Mouse (Mus musculus) forebrain, embryonic 15.5 days (tissue): ENCODE measurements around the gene Tmem222. TPM values are rescaled to one million over a fixed set of nuclear protein-coding genes. Genes with fewer than 3 reads are reported as not detected.
A peak's percentile ranks its signal among the peaks of the same experiment; 100 is the strongest.

Source experiments
- ATAC-seq: fragments of 200-750 bp; cut with Nextera tagmentation; replicated peaks from 2 replicates; pipeline ENCODE4 v1.8.0; 2017; ENCODE audit warnings: mild to moderate bottlenecking, moderate TSS enrichment, moderate library complexity
- H3K27ac ChIP-seq: fragments of 300-500 bp; sonication (generic); replicated peaks from 2 replicates; pipeline ENCODE4 v1.5.1; 2015; ENCODE audit warnings: mild to moderate bottlenecking, inconsistent platforms
- H3K27me3 ChIP-seq: fragments of 300-500 bp; sonication (generic); 2 replicates; pipeline ENCODE4 v1.6.1; 2015; ENCODE audit warnings: inconsistent platforms
- H3K36me3 ChIP-seq: fragments of 300-500 bp; sonication (generic); 2 replicates; pipeline ENCODE4 v1.6.1; 2015; ENCODE audit warnings: mild to moderate bottlenecking, inconsistent platforms
- H3K4me1 ChIP-seq: fragments of 300-500 bp; sonication (generic); 2 replicates; pipeline ENCODE4 v1.6.1; 2015; ENCODE audit warnings: inconsistent platforms
- H3K4me2 ChIP-seq: fragments of 300-500 bp; sonication (generic); replicated peaks from 2 replicates; pipeline ENCODE4 v1.6.1; 2015; ENCODE audit warnings: mild to moderate bottlenecking, inconsistent platforms
- H3K4me3 ChIP-seq: fragments of 300-500 bp; sonication (generic); 2 replicates; pipeline ENCODE4 v1.5.1; 2015; ENCODE audit warnings: mild to moderate bottlenecking, inconsistent platforms
- H3K9ac ChIP-seq: fragments of 300-500 bp; sonication (generic); replicated peaks from 2 replicates; pipeline ENCODE4 v1.6.1; 2015; ENCODE audit warnings: mild to moderate bottlenecking, inconsistent platforms
- H3K9me3 ChIP-seq: fragments of 300-500 bp; sonication (generic); 2 replicates; pipeline ENCODE4 v1.6.1; 2016; ENCODE audit warnings: inconsistent platforms
- WGBS: fragments of 180-500 bp; shearing (Covaris S2); methylation state at CpG from one replicate; pipeline ENCODE4 v1.1.7; 2015; ENCODE audit warnings: mixed read lengths; 5-methylcytosine and 5-hydroxymethylcytosine counted together
- polyA plus RNA-seq: library from polyadenylated mRNA; unstranded; fragments of >200 nt; fragmentation: Nextera tagmentation; extraction: Ambion mirVana; gene quantifications from 2 replicates; pipeline ENCODE4 v1.2.1, GENCODE M21; 2015

The Tmem222 gene
- polyA plus RNA-seq, 1 experiment from 2014 or later, result 112 TPM

DNA sequence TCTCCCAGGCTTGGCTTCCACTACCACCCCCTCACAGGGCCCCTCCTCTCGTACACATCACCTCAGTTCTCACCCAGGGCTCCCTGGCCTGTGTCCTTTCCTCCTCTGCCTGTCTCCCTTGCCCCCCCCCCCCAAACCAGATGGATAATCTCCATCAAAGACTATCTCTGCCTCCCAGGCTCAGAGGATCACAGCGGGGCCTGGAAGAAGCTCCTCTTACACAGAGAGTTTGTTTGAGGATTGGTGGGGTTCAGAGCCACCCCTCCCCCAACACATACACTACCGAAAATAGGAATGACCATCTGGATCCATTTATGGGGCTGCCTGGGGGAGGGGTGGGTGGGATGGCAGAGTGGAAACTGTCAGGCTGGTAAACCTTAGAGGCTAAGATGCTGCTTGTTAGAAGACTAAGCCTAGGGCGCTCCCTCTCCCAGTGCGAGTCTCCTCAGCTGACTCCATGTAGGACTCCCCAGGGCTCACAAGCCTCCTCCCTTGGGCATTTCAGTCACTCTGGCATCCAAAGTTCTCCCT, 4.4 kb upstream of the Tmem222 start:
- peak overlapping the region; percentile 77 for H3K27ac ChIP-seq
- no peak for ATAC-seq
- no peak overlapping the region for H3K4me3 ChIP-seq
- 32% methylated on average over 5 of the region's 5 CpGs for WGBS
- H3K9me3 ChIP-seq, result no peaks in the 10 kb centered on the region
- H3K4me2 ChIP-seq, result no peak overlapping the region; the same call in 1 of the 2 replicates
- H3K27me3 ChIP-seq, result no peaks in the 10 kb centered on the region
- no peak overlapping the region for H3K9ac ChIP-seq
- H3K4me1 ChIP-seq, result peaks cover 28% of the 10 kb centered on the region
- H3K36me3 ChIP-seq, result no peaks in the 10 kb centered on the region

DNA sequence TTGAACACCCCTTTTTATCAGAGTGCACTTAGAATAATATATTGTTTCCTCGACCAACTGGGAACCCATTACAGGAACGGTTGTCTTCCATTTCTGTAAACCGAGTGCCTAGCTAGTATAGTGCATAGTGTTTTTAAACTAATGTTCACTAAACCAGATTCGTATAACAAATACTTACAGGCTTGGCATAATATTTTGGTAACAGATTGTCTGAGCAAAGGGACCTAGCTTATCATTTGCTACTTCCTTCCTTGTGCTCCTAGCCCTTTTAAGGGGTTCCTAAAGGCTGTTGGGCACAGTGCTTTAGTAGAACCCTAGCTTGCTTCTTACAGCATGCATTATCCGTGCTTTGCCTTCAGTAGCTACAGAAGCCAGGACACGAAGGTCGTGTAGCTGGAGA, 3.9 kb upstream of the Tmem222 start:
- peak overlapping the region; percentile 77 for H3K27ac ChIP-seq
- no peaks in the 10 kb centered on the region for H3K9me3 ChIP-seq
- 38% methylated on average over 7 of the region's 7 CpGs for WGBS
- no peaks in the 10 kb centered on the region for H3K27me3 ChIP-seq
- no peak overlapping the region for H3K4me3 ChIP-seq
- no peak for ATAC-seq
- no peak overlapping the region for H3K9ac ChIP-seq
- no peaks in the 10 kb centered on the region for H3K36me3 ChIP-seq
- H3K4me1 ChIP-seq, result peaks cover 33% of the 10 kb centered on the region
- H3K4me2 ChIP-seq, result no peak overlapping the region

DNA sequence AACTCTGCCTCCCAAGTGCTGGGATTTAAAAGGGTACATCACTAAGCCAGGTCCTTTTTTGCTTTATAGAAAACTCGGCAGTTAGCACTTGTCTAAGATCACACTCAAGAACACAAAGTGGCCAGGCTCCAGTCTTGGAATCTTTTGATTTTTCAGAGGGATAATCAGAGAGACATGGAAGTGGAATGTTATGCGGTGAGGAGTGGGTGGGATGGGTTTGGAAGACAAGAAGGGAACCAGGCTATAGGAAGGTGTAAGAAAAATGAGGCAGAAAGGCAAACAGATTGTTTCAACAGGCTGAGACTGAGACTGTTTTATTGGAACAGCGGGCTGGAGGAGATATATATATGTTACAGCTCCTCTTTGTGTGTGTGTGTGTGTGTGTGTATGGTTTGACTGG, 890 bp upstream of the Tmem222 start:
- no peak for ATAC-seq
- Histone ChIP-seq H3K4me2 (peak overlapping the region; percentile 57), H3K4me1 (peaks cover 44% of the 10 kb centered on the region), H3K27ac (peak overlapping the region; percentile 91), H3K9ac (peak overlapping the region; percentile 78; the same call in 1 of the 2 replicates), H3K36me3 (0 out of 2 replicates have a peak, but pooled peaks cover 2% of the 10 kb centered on the region), H3K9me3 (no peaks in the 10 kb centered on the region), H3K4me3 (peak overlapping the region; percentile 60), H3K27me3 (no peaks in the 10 kb centered on the region)
- WGBS, result 89% methylated on average over 3 of the region's 3 CpGs

DNA sequence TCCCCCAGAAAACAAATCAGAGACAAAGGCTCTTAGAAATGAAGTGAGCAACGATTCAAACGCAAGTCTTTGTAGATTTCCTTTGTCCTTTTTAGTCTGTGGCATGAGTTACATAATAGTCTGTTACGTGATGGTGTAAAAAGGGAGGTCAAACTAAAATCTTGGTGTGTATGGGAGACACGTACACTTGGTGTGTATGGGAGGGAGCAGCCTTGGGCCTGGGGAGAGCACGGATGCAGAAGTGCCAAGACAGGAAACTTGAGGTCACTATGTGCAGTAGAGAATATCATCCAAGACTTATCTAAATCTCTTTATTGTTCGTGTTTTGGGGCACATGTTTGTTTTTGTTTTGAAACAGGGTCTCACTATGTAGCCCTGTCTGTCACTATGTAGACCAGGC, 475 bp upstream of the Tmem222 start:
- H3K4me1 ChIP-seq, result peaks cover 44% of the 10 kb centered on the region
- ATAC-seq, result peak; percentile 30; the same call in 1 of the 2 replicates
- H3K4me3 ChIP-seq, result peak overlapping the region; percentile 60
- H3K9ac ChIP-seq, result peak overlapping the region; percentile 78
- H3K9me3 ChIP-seq, result no peaks in the 10 kb centered on the region
- H3K36me3 ChIP-seq, result 0 out of 2 replicates have a peak, but pooled peaks cover 2% of the 10 kb centered on the region
- 27% methylated on average over 6 of the region's 6 CpGs for WGBS
- peak overlapping the region; percentile 57 for H3K4me2 ChIP-seq
- H3K27ac ChIP-seq, result peak overlapping the region; percentile 91
- no peaks in the 10 kb centered on the region for H3K27me3 ChIP-seq

DNA sequence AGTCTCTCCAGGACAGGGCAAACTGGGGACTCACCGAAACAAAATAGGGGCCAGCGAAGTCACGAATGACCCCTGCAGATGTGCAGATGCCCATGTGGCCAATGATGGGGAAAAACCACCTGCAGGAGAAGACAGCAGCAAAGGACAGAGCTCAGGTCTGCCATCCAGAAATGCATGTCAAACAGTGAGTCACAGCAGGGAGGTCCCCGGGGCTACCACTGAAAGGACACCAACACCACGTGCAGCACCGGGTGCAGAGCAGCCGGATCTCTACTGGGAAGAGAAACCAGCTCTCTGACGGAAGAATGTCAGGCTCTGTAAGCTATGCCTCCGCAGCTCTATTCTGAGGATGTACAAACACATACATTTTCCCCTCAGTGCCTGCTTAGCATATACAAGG, 6.7 kb downstream of the Tmem222 start:
- WGBS, result 94% methylated on average over 9 of the region's 9 CpGs
- H3K27me3 ChIP-seq, result no peaks in the 10 kb centered on the region
- H3K36me3 ChIP-seq, result peaks cover 36% of the 10 kb centered on the region
- no peak overlapping the region for H3K9ac ChIP-seq
- no peak overlapping the region for H3K27ac ChIP-seq
- peaks cover 6% of the 10 kb centered on the region for H3K4me1 ChIP-seq
- H3K4me3 ChIP-seq, result no peak overlapping the region
- ATAC-seq, result no peak
- H3K4me2 ChIP-seq, result no peak overlapping the region
- no peaks in the 10 kb centered on the region for H3K9me3 ChIP-seq

DNA sequence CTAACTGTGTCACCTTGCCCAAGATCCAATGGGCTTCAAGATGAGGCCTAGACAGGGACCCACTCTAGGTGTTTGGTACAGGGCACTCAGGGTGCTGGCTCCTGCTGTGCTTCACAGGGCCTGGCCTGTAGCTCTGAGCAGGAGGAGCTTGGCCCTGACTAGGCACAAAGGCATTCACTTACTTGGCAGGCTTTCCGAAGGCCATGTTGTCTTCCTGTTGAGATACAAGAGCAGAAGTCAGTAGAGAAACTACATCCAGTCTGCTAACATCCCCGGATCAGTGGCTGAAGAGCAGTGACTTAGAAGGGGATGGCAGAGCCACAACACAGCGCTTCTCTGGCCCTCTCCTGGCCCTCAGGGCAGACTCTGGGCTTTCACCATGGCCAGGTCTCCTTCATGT, 8.0 kb downstream of the Tmem222 start:
- H3K27ac ChIP-seq, result no peak overlapping the region
- H3K4me2 ChIP-seq, result no peak overlapping the region
- no peaks in the 10 kb centered on the region for H3K4me1 ChIP-seq
- peaks cover 49% of the 10 kb centered on the region for H3K36me3 ChIP-seq
- no peak overlapping the region for H3K9ac ChIP-seq
- no peak for ATAC-seq
- 94% methylated on average over 3 of the region's 3 CpGs for WGBS
- H3K4me3 ChIP-seq, result no peak overlapping the region
- H3K9me3 ChIP-seq, result no peaks in the 10 kb centered on the region
- no peaks in the 10 kb centered on the region for H3K27me3 ChIP-seq

DNA sequence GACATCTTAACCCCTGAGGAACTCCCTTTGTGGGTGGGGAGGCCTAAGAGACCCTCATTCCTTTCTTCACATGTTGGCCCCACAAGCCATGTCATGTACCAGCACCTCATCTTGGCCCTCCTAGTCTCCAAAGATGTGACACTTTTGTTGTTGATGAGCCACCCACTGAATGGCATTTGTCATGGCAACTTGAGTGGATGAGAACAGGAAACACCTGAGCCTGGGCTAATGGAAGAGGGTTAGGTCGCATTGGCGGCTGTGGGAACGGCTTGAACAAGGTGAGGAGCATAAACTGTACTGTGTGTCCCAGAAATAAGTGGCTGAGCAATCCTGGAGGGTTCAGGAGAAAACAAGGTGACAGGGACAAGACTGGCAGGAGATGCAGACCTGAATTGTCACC, 8.7 kb downstream of the Tmem222 start:
- Histone ChIP-seq H3K9ac (no peak overlapping the region), H3K9me3 (no peaks in the 10 kb centered on the region), H3K4me1 (no peaks in the 10 kb centered on the region), H3K27ac (no peak overlapping the region), H3K4me2 (no peak overlapping the region), H3K4me3 (no peak overlapping the region), H3K36me3 (peaks cover 54% of the 10 kb centered on the region), H3K27me3 (no peaks in the 10 kb centered on the region)
- ATAC-seq, result no peak
- 94% methylated on average over 3 of the region's 3 CpGs for WGBS

DNA sequence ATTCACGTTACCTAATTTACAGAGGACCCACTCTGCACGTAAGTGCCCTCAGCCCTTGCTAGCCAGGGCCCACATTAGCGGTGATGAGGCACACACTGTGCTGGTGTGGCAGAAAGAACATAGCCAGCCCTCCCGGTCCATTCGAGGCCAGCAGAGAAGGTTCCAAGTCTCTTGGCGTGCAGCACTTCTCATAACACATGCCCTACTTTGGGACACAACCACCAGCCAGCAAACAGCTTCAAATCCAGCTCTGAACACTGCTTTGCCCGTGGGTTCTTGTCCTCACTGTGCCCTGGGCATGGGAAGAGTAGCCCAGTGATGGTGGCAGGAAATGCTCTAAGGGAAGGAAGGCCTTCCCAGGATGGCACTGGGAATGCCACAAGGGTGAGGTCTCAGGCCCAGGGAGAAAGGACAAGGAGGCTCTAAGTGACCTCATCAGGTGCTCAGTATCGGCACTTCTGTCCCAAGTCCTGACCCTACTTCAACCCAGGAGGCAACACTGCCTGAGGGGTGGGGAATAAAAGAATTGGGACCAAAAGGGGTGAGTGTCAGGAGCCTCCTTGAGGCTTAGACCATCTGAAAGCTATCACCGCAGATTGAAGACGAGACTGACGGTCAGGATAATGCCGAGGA, 11.2 kb downstream of the Tmem222 start:
- H3K4me3 ChIP-seq, result no peak overlapping the region
- peaks cover 58% of the 10 kb centered on the region for H3K36me3 ChIP-seq
- no peak overlapping the region for H3K9ac ChIP-seq
- H3K4me2 ChIP-seq, result no peak overlapping the region
- no peaks in the 10 kb centered on the region for H3K9me3 ChIP-seq
- H3K27ac ChIP-seq, result no peak overlapping the region
- no peak for ATAC-seq
- no peaks in the 10 kb centered on the region for H3K27me3 ChIP-seq
- H3K4me1 ChIP-seq, result no peaks in the 10 kb centered on the region
- 95% methylated on average over 12 of the region's 12 CpGs for WGBS

DNA sequence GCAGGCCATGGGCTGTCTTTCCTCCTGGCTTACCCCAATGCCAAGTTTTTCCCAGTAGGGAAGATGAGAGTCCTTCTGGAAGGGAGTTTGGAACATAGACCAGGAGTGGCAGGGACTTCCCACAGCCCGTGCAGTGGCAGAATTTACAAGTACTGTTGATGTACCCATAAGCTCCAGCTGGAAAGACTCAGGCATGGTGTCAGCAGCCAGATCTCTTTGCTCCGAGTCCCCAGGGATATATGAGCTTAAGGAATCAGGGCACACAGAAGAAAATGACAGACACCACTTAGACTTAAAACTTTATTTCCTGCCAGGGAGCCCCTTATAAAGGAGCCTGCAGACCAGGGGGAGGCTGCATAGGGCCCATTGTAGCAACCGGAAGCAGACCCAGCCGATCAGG, 11.8 kb downstream of the Tmem222 start:
- no peak overlapping the region for H3K9ac ChIP-seq
- no peaks in the 10 kb centered on the region for H3K9me3 ChIP-seq
- no peaks in the 10 kb centered on the region for H3K27me3 ChIP-seq
- no peak for ATAC-seq
- H3K36me3 ChIP-seq, result peaks cover 58% of the 10 kb centered on the region
- no peak overlapping the region for H3K4me2 ChIP-seq
- H3K27ac ChIP-seq, result no peak overlapping the region
- 96% methylated on average over 4 of the region's 4 CpGs for WGBS
- no peaks in the 10 kb centered on the region for H3K4me1 ChIP-seq
- H3K4me3 ChIP-seq, result no peak overlapping the region

DNA sequence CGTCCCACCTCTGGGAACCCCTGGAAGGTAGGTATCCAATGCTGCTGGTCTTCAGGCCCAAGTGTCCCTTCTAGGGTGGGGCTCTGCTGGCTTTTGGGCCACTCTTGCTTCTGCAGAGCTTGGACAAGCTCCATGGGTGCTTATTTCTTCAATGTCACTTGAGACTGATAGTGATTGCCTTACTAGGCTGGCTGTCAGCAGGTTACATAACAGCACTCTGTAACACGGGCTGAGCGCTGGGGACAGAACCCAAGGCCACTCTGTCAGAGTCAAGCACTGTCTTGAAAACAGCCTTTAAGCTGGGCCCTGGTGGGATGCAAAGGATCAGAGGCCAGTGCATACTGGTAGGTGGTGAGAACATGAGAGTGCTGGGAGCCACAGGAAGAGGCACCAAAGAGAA, 12.3 kb downstream of the Tmem222 start:
- Histone ChIP-seq H3K4me3 (no peak overlapping the region), H3K9me3 (no peaks in the 10 kb centered on the region), H3K9ac (no peak overlapping the region), H3K4me1 (no peaks in the 10 kb centered on the region), H3K27ac (no peak overlapping the region), H3K4me2 (no peak overlapping the region), H3K36me3 (peaks cover 58% of the 10 kb centered on the region), H3K27me3 (no peaks in the 10 kb centered on the region)
- no peak for ATAC-seq
- 92% methylated on average over 3 of the region's 3 CpGs for WGBS

DNA sequence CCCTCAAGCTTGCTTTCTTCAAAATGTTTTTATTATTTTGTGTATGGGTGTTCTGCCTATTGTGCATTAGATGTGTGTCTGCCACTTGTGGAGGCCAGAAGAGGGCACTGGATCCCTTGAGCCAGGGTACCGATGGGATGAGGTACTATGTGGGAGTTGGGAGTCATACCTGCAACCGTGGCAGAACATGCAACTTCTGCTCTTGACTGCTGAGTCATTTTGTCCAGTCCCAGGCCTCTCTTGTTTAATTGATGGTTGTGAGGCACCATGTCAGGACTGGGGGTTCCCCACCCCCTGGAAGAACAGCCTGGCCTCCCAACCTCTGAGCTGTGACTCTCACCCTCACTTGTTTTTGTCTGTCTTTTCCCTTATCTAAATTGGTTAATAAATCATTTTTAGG, 13.0 kb downstream of the Tmem222 start:
- no peak overlapping the region for H3K4me2 ChIP-seq
- H3K4me3 ChIP-seq, result no peak overlapping the region
- no peaks in the 10 kb centered on the region for H3K27me3 ChIP-seq
- no peak overlapping the region for H3K9ac ChIP-seq
- H3K4me1 ChIP-seq, result no peaks in the 10 kb centered on the region
- ATAC-seq, result no peak
- 94% methylated on average over 2 of the region's 2 CpGs for WGBS
- peaks cover 58% of the 10 kb centered on the region for H3K36me3 ChIP-seq
- H3K9me3 ChIP-seq, result no peaks in the 10 kb centered on the region
- no peak overlapping the region for H3K27ac ChIP-seq

DNA sequence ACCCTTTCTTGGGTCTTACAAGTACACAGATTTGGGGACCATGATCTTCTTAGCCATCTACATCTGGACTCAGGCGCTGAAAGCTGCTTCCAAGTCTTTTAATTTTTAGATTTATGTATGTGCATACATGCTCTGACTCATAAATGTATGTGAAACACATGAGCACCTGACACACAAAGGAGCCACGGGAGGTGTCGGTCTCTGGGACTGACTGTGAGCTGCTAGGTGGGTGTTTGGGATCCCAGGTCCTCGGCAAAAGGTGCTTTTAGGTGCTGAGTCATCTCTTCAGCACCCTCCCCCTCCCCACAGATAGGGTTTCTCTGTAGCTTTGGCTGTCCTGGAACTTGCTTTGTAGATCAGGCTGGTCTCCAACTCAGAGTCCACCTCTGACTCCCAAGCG, 13.8 kb downstream of the Tmem222 start:
- Histone ChIP-seq H3K27ac (no peak overlapping the region), H3K36me3 (peaks cover 51% of the 10 kb centered on the region), H3K9ac (no peak overlapping the region), H3K27me3 (no peaks in the 10 kb centered on the region), H3K9me3 (no peaks in the 10 kb centered on the region), H3K4me2 (no peak overlapping the region), H3K4me3 (no peak overlapping the region), H3K4me1 (no peaks in the 10 kb centered on the region)
- 91% methylated on average over 5 of the region's 5 CpGs for WGBS
- ATAC-seq, result no peak

DNA sequence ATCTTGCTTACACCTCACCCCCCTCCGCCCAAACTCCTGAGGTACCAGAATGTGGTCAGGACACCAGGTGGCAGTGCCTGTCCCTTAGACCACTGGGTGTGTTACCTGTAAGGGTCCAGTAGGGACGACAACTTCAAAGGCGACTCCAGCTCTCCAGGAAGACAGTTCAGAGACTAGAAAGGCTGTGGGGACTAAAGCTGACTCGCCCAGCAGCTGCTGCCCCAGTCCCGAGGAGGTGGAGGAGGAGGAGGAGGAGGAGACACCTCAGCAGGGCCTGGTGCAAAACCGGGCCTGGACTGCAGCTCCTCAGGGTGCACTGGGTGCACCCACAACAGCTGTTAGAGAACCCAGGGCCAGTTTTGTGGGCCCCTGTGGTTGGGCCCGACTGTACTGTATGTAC, 14.7 kb downstream of the Tmem222 start, which contains the start of gene Sytl1:
Sytl1 (minus strand) TSS at position 232 of the 400 bp plus-strand sequence.
- Histone ChIP-seq H3K4me1 (no peaks in the 10 kb centered on the region), H3K4me3 (no peak within 1 kb of the TSS), H3K36me3 (peaks cover 42% of the 10 kb centered on the region), H3K9me3 (no peaks in the 10 kb centered on the region), H3K27ac (no peak within 1 kb of the TSS), H3K27me3 (no peaks in the 10 kb centered on the region), H3K9ac (no peak within 1 kb of the TSS), H3K4me2 (no peak within 1 kb of the TSS)
- 42% methylated on average over 7 of the region's 7 CpGs for WGBS
- ATAC-seq, result no peak
